Mouse (Mus musculus) heart, postnatal 0 days (tissue): ENCODE data around the gene Phxr2. TPM values are rescaled to one million over a fixed set of nuclear protein-coding genes. Genes with fewer than 3 reads are reported as not detected.
A peak's percentile ranks its signal among the peaks of the same experiment; 100 is the strongest.

ENCODE experiments used
- ATAC-seq: fragments of 200-750 bp; cut with Nextera tagmentation; 2 replicates; pipeline ENCODE4 v1.8.0; 2017; ENCODE audit warnings: low read depth, moderate number of reproducible peaks, moderate library complexity; ENCODE audit not compliant: insufficient read depth
- DNase-seq: peaks from one replicate; pipeline ENCODE4 v3.0.0-alpha.2; 2016; ENCODE audit warnings: low spot score
- H3K27ac ChIP-seq: fragments of 300-500 bp; sonication (generic); 2 replicates; pipeline ENCODE4 v1.5.1; 2014; ENCODE audit warnings: low read depth, mild to moderate bottlenecking
- H3K27me3 ChIP-seq: fragments of 300-500 bp; sonication (generic); 2 replicates; pipeline ENCODE4 v1.6.1; 2014; ENCODE audit warnings: low read length, mixed read lengths; ENCODE audit not compliant: control insufficient read depth, insufficient read depth
- H3K36me3 ChIP-seq: fragments of 300-500 bp; sonication (generic); replicated peaks from 2 replicates; pipeline ENCODE4 v1.6.1; 2014; ENCODE audit warnings: low read length, mixed read lengths; ENCODE audit not compliant: control insufficient read depth, insufficient read depth
- H3K4me1 ChIP-seq: fragments of 300-500 bp; sonication (generic); 2 replicates; pipeline ENCODE4 v1.6.1; 2014; ENCODE audit warnings: antibody characterized with exemption; ENCODE audit not compliant: control insufficient read depth, insufficient read depth
- H3K4me2 ChIP-seq: fragments of 300-500 bp; sonication (generic); 2 replicates; pipeline ENCODE4 v1.6.1; 2014; ENCODE audit warnings: low read depth, mild to moderate bottlenecking, low read length, moderate library complexity
- H3K4me3 ChIP-seq: fragments of 300-500 bp; sonication (generic); 2 replicates; pipeline ENCODE4 v1.5.1; 2014; ENCODE audit warnings: low read depth, low read length
- H3K9ac ChIP-seq: fragments of 300-500 bp; sonication (generic); replicated peaks from 2 replicates; pipeline ENCODE4 v1.6.1; 2014; ENCODE audit warnings: low read depth, low read length, mixed read lengths
- H3K9me3 ChIP-seq: fragments of 300-500 bp; sonication (generic); replicated peaks from 2 replicates; pipeline ENCODE4 v1.6.1; 2016; ENCODE audit warnings: low read length; ENCODE audit not compliant: control insufficient read depth
- CTCF ChIP-seq: IDR thresholded peaks from 2 replicates; pipeline ENCODE4 v1.5.1; 2016; ENCODE audit warnings: antibody characterized with exemption, control low read depth, low read depth
- EP300 ChIP-seq: IDR thresholded peaks from 2 replicates; pipeline ENCODE4 v1.6.1; 2016; ENCODE audit warnings: antibody characterized with exemption, low read depth
- WGBS: fragments of 180-500 bp; shearing (Covaris S2); extraction: QIAGEN DNeasy Blood & Tissue Kit; methylation state at CpG from one replicate; pipeline ENCODE4 v1.1.7; 2014; 5-methylcytosine and 5-hydroxymethylcytosine counted together
- polyA plus RNA-seq: library from polyadenylated mRNA; unstranded; fragments of >200 nt; fragmentation: Nextera tagmentation; extraction: Ambion mirVana; gene quantifications from 2 replicates; pipeline ENCODE4 v1.2.1, GENCODE M21; 2015
- total RNA-seq: library from RNA; depleted of rRNA; stranded (reverse); fragments of >200 nt; gene quantifications from 2 replicates; pipeline ENCODE4 v1.2.3, GENCODE M21; 2014; ENCODE audit warnings: low replicate concordance

Phxr2 gene
- total and polyA plus RNA-seq, 2 experiments from 2014 or later, result not detected

GRCm38 (mm10) chr10:99132595-99133272 lies 6.6 kb upstream of the Phxr2 start:
- TF ChIP-seq CTCF (no peak), EP300 (no peak)
- DNase-seq (no peak), ATAC-seq (no peak)
- Histone ChIP-seq H3K9ac (no peak overlapping the region), H3K27ac (no peak overlapping the region), H3K4me3 (no peak overlapping the region), H3K4me2 (no peak overlapping the region), H3K9me3 (no peaks in the 10 kb centered on the region), H3K36me3 (peaks cover 10% of the 10 kb centered on the region; the same call in 1 of the 2 replicates), H3K4me1 (no peaks in the 10 kb centered on the region; the same call in 1 of the 2 replicates), H3K27me3 (no peaks in the 10 kb centered on the region)
- WGBS, result 90% methylated on average over 11 of the region's 11 CpGs

GRCm38 (mm10) chr10:99132189-99132588 lies 6.1 kb upstream of the Phxr2 start:
- DNase-seq, result no peak
- 72% methylated on average over 6 of the region's 6 CpGs for WGBS

GRCm38 (mm10) chr10:99131298-99131697 lies 5.2 kb upstream of the Phxr2 start:
- WGBS, result 60% methylated on average over 5 of the region's 5 CpGs
- DNase-seq (no peak), ATAC-seq (0 out of 2 replicates have a peak, but pooled peaks have one; percentile 20)
- H3K4me2 ChIP-seq, result no peak overlapping the region
- peaks cover 15% of the 10 kb centered on the region; the same call in 1 of the 2 replicates for H3K36me3 ChIP-seq
- no peaks in the 10 kb centered on the region for H3K27me3 ChIP-seq
- no peak overlapping the region; the same call in 1 of the 2 replicates for H3K4me3 ChIP-seq
- no peaks in the 10 kb centered on the region for H3K9me3 ChIP-seq
- TF ChIP-seq CTCF (no peak), EP300 (no peak)
- no peaks in the 10 kb centered on the region; the same call in 1 of the 2 replicates for H3K4me1 ChIP-seq
- no peak overlapping the region; the same call in 1 of the 2 replicates for H3K27ac ChIP-seq
- no peak overlapping the region for H3K9ac ChIP-seq

More at GRCm38 (mm10) chr10:99132189-99132588, 6.1 kb upstream of the Phxr2 start:
- Histone ChIP-seq H3K36me3 (peaks cover 10% of the 10 kb centered on the region; the same call in 1 of the 2 replicates), H3K9ac (no peak overlapping the region), H3K4me1 (no peaks in the 10 kb centered on the region; the same call in 1 of the 2 replicates), H3K4me3 (no peak overlapping the region), H3K9me3 (no peaks in the 10 kb centered on the region), H3K4me2 (no peak overlapping the region), H3K27ac (no peak overlapping the region), H3K27me3 (no peaks in the 10 kb centered on the region)
- no peak for ATAC-seq
- TF ChIP-seq CTCF, result no peak
- TF ChIP-seq EP300, result no peak

- 20% methylated on average over 6 of the region's 6 CpGs for WGBS
- H3K36me3 ChIP-seq, result peaks cover 15% of the 10 kb centered on the region; the same call in 1 of the 2 replicates
- TF ChIP-seq EP300 (no peak), CTCF (no peak)
- H3K27ac ChIP-seq, result no peak overlapping the region; the same call in 1 of the 2 replicates
- no peak overlapping the region for H3K9ac ChIP-seq
- DNase-seq (peak; percentile 21), ATAC-seq (no peak)
- H3K4me2 ChIP-seq, result peak overlapping the region; percentile 16; the same call in 1 of the 2 replicates
- no peaks in the 10 kb centered on the region for H3K9me3 ChIP-seq
- H3K4me3 ChIP-seq, result no peak overlapping the region
- H3K4me1 ChIP-seq, result no peaks in the 10 kb centered on the region; the same call in 1 of the 2 replicates
- H3K27me3 ChIP-seq, result no peaks in the 10 kb centered on the region
Observed at GRCm38 (mm10) chr10:99130611-99131010, 4.5 kb upstream of the Phxr2 start.

- Histone ChIP-seq H3K4me1 (no peaks in the 10 kb centered on the region; the same call in 1 of the 2 replicates), H3K4me3 (no peak overlapping the region), H3K9ac (no peak overlapping the region), H3K9me3 (no peaks in the 10 kb centered on the region), H3K27ac (peak overlapping the region; percentile 35; the same call in 1 of the 2 replicates), H3K36me3 (0 out of 2 replicates have a peak, but pooled peaks cover 4% of the 10 kb centered on the region), H3K4me2 (no peak overlapping the region), H3K27me3 (no peaks in the 10 kb centered on the region)
- DNase-seq, result no peak
- 78% methylated on average over 11 of the region's 11 CpGs for WGBS
- no peak for TF ChIP-seq EP300
- no peak for TF ChIP-seq CTCF
- ATAC-seq, result no peak
Observed at GRCm38 (mm10) chr10:99127691-99128261, 1.7 kb upstream of the Phxr2 start.
